Mouse (Mus musculus) gastrocnemius, postnatal 25 days (tissue): ENCODE data around the gene Mis12. TPM values are rescaled to one million over a fixed set of nuclear protein-coding genes. Genes with fewer than 3 reads are reported as not detected.

Experiments used
- DNase-seq: peaks from one replicate; pipeline ENCODE4 v3.0.0; 2022
- total RNA-seq, 2 experiments: library from RNA; stranded (reverse); gene quantifications; 1 replicate in 1 of 2; 2 replicates in 1 of 2; pipeline ENCODE4 v1.2.3; 2021

Mis12 gene
- total RNA-seq, 2 experiments from 2014 or later, result 3.9 to 4.8 TPM

DNA sequence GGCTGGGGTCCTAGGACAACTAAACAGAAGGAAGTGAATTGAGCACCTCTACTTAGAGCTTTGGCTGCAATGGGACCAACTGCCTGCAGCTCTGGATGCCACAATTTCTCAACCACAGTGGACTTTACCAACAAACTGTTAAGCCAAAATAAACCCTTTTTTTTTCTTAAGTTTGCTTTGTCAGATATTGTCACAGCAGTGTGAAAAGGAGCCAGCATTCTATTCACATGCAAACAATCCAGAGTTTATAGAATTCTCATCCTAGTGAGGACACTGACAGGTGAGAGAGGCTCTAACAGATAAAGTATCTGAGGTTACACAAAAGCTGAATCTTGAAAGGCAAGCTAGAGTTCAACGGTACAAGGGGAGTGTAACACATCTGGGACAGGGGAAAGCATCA is 2.4 kb upstream of the Mis12 start:
- DNase-seq, result no peak

DNA sequence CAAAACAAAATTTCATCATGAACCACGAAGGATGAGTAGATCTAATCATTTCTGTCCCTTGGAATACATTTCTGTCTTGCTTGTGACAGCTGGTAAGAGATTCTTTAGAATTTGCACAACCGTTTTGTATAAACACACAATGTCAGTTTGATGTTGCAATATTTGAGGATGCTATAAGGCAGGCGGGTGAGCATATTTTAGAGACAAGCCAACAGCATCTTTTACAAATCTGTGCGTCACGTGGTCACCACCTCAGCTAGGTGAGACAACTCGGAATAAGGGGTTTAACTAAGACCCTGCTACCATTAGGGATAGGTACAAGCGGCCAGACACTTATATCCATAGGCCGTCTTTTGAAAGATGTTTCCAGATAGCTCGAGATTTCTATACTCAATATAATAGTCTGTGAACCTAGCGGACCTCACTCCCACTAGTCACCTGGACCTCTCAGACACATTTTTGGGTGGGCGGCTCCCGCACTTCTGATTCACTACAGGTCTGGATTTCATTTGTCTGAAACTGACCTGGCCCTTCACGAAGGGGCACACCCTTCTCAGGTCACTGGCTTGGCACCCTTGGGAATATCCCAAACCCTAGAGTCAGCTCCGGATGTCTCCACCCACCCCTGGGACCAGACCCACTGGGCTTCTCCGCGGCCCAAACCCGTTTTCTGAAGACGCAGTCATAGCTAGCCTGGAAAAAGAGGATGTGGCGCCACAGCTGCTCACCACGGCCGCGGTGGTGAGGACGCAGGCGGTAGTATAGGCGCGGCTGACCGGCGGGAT is 803 bp upstream of the Mis12 start:
- no peak for DNase-seq

DNA sequence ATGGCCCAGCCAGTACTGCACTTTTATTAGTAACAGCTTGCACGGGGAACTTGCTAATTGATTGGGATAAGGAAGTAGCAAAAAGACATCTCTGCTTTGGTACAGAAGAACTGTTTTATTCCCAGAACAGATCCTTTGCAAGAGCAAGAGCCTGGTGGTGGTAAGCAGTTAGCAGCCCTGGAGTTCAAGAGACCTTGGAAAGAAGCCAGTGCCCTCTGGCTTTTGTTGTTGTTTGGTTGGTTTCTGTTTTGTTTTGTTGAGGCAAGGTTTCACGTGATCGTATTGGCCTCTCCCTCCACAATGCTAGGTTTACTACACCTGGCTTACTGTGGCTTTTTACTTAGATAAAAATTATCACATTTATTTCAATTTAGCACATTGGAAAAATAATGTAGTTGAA is 8.9 kb downstream of the Mis12 start:
- DNase-seq, result no peak

DNA sequence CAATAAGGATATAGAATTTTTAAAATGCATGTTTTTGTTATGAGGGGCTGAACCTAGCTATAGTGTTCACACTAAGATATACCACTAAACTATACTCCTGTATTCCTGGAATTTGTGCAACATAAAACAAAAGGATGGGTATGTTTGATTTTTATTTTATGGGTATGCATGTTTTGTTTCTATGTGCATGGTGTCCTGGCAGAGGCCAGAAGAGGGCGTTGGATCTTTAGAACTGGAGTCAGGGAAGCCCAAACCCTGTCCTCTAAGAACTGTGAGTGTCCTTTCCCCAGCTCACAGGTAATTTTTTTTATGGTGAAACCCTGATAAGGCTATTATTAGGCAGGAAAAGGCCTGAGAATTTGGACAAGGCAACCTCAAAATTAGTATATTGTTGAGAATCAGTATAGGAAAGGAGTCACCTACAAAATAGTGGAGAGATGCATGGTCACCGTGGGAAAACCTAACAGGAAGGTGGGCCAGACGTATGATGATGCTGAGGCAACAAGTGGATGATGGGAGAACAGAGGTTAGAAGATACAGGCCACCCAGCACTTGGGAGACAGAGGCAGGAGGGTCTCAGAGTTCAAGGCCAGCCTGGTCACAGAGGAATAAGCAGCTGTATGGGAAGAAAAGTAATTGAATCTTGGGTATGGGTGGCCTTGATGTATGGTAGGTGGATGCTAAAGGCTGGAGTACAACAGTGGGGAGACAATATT is 10.2 kb downstream of the Mis12 start:
- DNase-seq, result no peak

DNA sequence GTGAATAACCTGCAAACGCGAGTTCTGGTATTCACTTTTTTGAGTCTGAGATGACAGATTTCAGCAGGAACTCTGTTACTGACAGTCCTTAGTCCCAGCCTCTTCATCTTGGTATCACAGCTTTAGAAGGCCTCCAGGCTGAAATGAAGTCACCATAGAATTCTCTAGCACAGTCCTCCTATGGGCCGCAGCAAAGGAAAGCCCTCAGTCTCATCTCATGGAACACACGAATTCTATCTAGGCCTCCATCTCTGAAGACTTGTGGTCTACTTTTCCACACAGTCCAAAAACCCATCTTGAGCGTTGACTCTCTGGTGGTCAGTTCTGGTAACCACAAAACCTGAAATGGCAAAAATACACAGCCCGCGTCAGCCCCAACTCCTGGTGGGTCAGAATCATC is 12.7 kb downstream of the Mis12 start:
- DNase-seq, result no peak

DNA sequence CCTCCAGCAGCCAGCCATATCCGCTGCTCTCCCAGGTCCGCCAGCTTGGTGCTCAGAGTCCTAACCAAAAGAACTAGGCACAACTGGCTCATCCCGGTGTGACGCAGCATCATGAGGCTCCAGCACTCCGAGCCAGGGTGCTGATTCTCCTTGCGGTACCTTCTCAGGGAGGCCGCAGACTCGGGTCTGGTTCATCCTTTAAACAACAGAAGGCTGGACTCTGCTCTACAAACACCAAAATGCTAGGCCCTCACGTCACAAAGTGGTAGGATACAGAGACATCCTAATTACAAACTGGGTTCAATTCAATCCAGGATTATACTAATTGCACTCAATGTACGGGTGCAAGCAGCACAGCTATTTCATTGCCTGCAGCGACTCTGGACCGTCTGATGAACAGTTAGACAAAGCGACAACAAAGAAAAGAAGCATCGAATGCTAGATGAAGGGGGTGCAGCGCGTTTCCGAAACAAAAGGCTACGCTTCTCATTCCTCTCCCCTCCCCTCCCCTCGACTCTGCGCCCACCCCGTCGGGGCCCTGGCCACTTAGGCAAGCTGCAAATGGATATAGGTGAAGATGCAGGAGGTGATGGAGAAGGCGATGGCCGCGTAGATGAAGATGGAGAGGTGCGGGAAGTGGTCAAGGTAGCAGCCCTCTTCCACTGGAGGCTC is 13.2 kb downstream of the Mis12 start:
- no peak for DNase-seq

DNA sequence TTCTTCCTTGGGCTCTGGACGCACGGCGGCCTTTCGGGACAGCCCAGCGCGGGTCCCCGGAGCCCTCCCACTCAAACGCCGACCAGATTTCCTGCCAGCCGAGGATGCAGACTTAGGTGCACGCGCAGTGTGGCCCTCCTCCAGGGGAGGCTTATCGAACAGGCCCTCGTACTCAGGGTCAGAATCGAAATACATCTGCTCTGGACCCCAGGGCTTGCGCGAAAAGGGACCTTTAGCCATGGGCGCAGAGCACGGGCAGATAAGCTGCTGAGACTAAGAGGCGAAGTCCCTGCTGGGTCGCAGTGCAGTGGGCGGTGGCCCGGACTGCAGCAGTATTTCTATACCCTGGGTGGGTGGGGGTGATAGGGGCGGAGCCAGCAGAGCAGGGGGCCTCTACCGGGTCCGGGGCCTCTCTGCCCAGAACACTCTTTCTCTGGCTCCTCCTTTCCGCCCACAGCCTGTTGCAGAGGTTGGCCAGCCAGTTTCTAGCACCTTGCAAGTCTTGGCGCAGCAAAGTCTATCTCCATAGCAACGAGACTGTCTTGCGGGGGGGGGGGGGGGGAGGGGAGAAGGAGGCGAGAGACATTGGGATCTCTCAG is 13.9 kb downstream of the Mis12 start, which contains the start of gene 6330403K07Rik:
Gene 6330403K07Rik, minus strand, starts transcription at position 351 of the 599 bp plus-strand sequence.
- DNase-seq, result peak; percentile 10

DNA sequence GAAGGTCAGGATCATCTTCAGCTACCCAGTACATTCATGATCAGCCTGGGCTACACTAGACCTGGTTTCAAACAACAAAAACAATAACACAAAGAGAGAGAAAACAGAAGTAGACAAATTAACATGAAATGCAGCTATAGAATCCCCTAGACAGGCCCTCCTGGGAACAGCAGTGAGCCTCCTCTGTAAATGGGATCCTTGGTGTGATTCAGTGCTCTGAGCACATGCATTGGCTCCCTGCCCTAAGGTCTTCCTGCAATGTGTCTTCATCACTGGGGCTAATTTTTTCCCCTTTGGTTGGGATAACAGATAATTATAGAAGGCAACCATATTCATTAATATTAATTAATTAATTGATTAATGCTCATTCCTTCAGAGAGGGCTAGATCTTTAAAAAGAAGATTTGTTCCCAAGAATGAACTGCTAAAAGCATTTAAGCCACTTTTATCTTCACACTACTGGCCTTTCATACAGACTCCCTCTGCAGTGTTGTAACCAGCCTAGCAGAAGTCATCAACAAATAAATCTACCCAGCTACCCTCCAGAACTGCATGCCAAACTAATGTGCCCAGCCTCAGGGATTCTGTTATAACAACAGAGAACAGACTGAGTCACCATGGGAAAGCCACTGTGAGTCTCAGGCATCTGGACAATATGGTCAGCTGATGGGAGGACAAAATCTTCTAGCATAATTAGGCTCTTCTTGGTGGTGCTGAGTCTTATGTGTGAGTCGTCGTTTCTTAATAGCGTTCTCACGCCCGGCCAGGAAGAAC is 20.3 kb downstream of the Mis12 start:
- no peak for DNase-seq

DNA sequence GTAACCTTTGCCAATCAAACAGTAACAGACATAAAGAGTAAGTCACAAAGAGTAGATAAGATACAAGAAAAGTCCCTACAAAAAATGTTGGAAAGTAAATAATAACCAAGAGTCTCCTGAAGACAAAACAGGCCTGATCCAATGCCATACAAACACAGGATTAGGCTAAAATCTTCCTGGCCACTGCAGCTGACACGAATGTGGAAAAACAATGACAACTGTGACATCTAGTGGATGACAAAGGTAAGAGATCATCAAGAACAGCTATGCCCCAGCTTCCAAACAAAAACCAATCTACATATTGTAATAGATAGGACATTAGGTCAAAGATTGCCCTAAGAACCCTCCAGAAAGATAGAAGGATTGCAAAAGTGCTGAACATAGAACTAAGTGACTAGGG is 33.1 kb downstream of the Mis12 start:
- DNase-seq, result no peak

DNA sequence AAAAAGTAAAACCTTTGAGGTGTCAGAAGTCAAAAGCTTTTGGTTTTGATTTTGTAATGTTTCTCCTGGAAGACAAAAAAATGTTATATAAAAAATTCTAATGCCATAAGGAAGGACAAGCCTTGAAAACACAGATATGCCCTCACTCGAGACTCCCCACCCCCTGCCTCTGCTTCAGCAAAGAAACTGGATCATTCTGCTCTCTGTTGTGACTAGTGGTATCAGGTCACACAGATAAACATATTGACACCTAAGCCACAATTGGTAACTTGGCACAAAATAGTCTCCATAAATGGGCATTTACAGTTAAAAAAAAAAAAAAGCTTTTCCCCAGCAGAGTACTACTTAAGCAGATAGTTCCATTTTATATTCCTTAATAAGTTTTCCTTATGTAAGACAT is 56.9 kb downstream of the Mis12 start:
- no peak for DNase-seq

Other genes with a start within 250 kb of the Mis12 start
- gene Scimp, start 207.0 kb upstream of the Mis12 start, total RNA-seq, result not detected
- 10 to 100 TPM; 28.4 to 29.2 TPM for gene Rabep1, start 174.8 kb upstream of the Mis12 start, total RNA-seq
- 10 to 100 TPM; 29.8 to 35.0 TPM for gene Nup88, start 49.6 kb upstream of the Mis12 start, total RNA-seq
- gene Rpain, start 49.4 kb upstream of the Mis12 start, total RNA-seq, result 10 to 100 TPM; 11.8 to 12.9 TPM
- 100 to 1,000 TPM; 116 to 121 TPM for gene C1qbp, start 36.6 kb upstream of the Mis12 start, total RNA-seq
- 1 to 10 TPM; 6.2 to 7.0 TPM for gene Dhx33, start 15.2 kb upstream of the Mis12 start, total RNA-seq
- 10 to 100 TPM; 12.5 to 12.7 TPM for gene Derl2, start 230 bp downstream of the Mis12 start, total RNA-seq
- not detected for gene 6330403K07Rik, start 13.9 kb downstream of the Mis12 start, total RNA-seq
- gene Nlrp1a, start 125.1 kb downstream of the Mis12 start, total RNA-seq, result under 1 TPM; 0.23 to 0.38 TPM
- gene Nlrp1b, start 211.1 kb downstream of the Mis12 start, total RNA-seq, result under 1 TPM; 0.08 to 0.11 TPM